8 mouse cellular contexts compared by ENCODE assay signal in genomic region chr11:120571754-120572416, GRCm38 (mm10). TPM values are rescaled to one million over a fixed set of nuclear protein-coding genes. Genes with fewer than 3 reads are reported as not detected.
DNase-seq lines count a peak whose midpoint lies in the region; ATAC-seq and TF ChIP-seq lines count a peak whose summit lies in the region.

No protein-coding gene starts in this region.

- H3K4me3 ChIP-seq in heart, embryonic 14.5 days (ENCODE audit: control insufficient read depth in 1 of 2, insufficient read depth in 1 of 2, low read depth in 1 of 2, low read length in 2 of 2), result peak overlapping the region; percentile 87
- H3K4me3 ChIP-seq in MEL (ENCODE audit: control insufficient read depth in 1 of 2, insufficient read depth in 1 of 2, low read depth in 2 of 2, low read length in 2 of 2), result peak overlapping the region; percentile 85 to 94
- H3K4me3 ChIP-seq in forebrain, postnatal 0 days (ENCODE audit: low read depth, low read length), result peak overlapping the region; percentile 71
- H3K4me3 ChIP-seq in liver, postnatal 0 days (ENCODE audit: low read depth, low read length), result peak overlapping the region; percentile 93

- no peak for ATAC-seq in heart, embryonic 14.5 days (ENCODE audit: insufficient number of reproducible peaks, insufficient read depth, low FRiP score, low read depth)
- no peak for ATAC-seq in forebrain, postnatal 0 days
- no peak for ATAC-seq in liver, postnatal 0 days
- ATAC-seq in megakaryocyte-erythroid progenitor cell, adult 5-6 weeks (replicated peaks; ENCODE audit: low FRiP score, low TSS enrichment, poor library complexity, severe bottlenecking), result no peak

- 5% methylated on average over 11 of the region's 11 CpGs for WGBS in heart, embryonic 14.5 days
- WGBS in forebrain, postnatal 0 days, result 13% methylated on average over 11 of the region's 11 CpGs
- WGBS in liver, postnatal 0 days (ENCODE audit: insufficient replicate concordance), result 6% methylated on average over 11 of the region's 11 CpGs

- intact Hi-C loops in heart, postnatal 14 days (cut with DNase I), result no loop called here

- no peak for TF ChIP-seq CTCF in MEL (IDR thresholded peaks at IDR 0.05 in 2 of 3, conservative IDR thresholded peaks at IDR 0.05 in 1 of 3; ENCODE audit: control insufficient read depth in 1 of 3, insufficient read depth in 1 of 3, low read depth in 2 of 3, low read length in 3 of 3, poor library complexity in 1 of 3, severe bottlenecking in 1 of 3)
- TF ChIP-seq CTCF in forebrain, postnatal 0 days (IDR thresholded peaks at IDR 0.05; ENCODE audit: low read depth), result no peak
- TF ChIP-seq CTCF in liver, postnatal 0 days (IDR thresholded peaks at IDR 0.05; ENCODE audit: low read depth), result no peak

- DNase-seq in heart, postnatal 14 days, result no peak
- peak; percentile 77 for DNase-seq in MEL (ENCODE audit: low read depth, low spot score)
- DNase-seq in forebrain, postnatal 0 days, result no peak
- no peak for DNase-seq in liver, postnatal 0 days
- no peak for DNase-seq in embryo, embryonic 10.5 days (ENCODE audit: low spot score)
- no peak for DNase-seq in embryo, embryonic 10 days (ENCODE audit: low spot score)

- H3K36me3 ChIP-seq in heart, embryonic 14.5 days (ENCODE audit: control insufficient read depth, insufficient read depth, low read length), result peaks cover 49% of the 10 kb centered on the region
- H3K36me3 ChIP-seq in MEL (ENCODE audit: control insufficient read depth in 1 of 2, insufficient read depth in 2 of 2, low read length in 2 of 2), result peaks cover 16 to 28% of the 10 kb centered on the region in 2 experiments
- H3K36me3 ChIP-seq in forebrain, postnatal 0 days (ENCODE audit: insufficient read depth), result peaks cover 39% of the 10 kb centered on the region
- peaks cover 34% of the 10 kb centered on the region for H3K36me3 ChIP-seq in liver, postnatal 0 days (replicated peaks; ENCODE audit: insufficient read depth, low read length)

- peak overlapping the region; percentile 76 to 99; a peak in 3 of 4 replicates for H3K27ac ChIP-seq in heart, embryonic 14.5 days (replicated peaks in 1 of 2; ENCODE audit: control insufficient read depth in 1 of 2, insufficient read depth in 1 of 2, low read depth in 2 of 2, low read length in 2 of 2)
- peak overlapping the region; percentile 70 for H3K27ac ChIP-seq in MEL (ENCODE audit: control insufficient read depth, low read depth, low read length)
- no peak overlapping the region for H3K27ac ChIP-seq in forebrain, postnatal 0 days (ENCODE audit: low read depth, low read length)
- H3K27ac ChIP-seq in liver, postnatal 0 days (ENCODE audit: low read depth), result peak overlapping the region; percentile 86

- H3K4me1 ChIP-seq in heart, embryonic 14.5 days (ENCODE audit: control insufficient read depth in 2 of 2, insufficient read depth in 2 of 2, low read length in 2 of 2), result peaks cover 9 to 24% of the 10 kb centered on the region in 2 experiments
- H3K4me1 ChIP-seq in MEL (ENCODE audit: control insufficient read depth in 1 of 2, insufficient read depth in 2 of 2, low read length in 2 of 2), result peaks cover 5 to 16% of the 10 kb centered on the region in 2 experiments
- 0 out of 2 replicates have a peak, but pooled peaks cover 7% of the 10 kb centered on the region for H3K4me1 ChIP-seq in forebrain, postnatal 0 days (ENCODE audit: insufficient read depth)
- H3K4me1 ChIP-seq in liver, postnatal 0 days (ENCODE audit: insufficient read depth), result peaks cover 26% of the 10 kb centered on the region

- no peak for TF ChIP-seq POLR2A in MEL (IDR thresholded peaks at IDR 0.05; ENCODE audit: control insufficient read depth in 1 of 2, insufficient read depth in 1 of 2, low read depth in 1 of 2, low read length in 2 of 2, poor library complexity in 1 of 2)

- peaks cover 44% of the 10 kb centered on the region for H3K79me2 ChIP-seq in MEL (ENCODE audit: control insufficient read depth, insufficient read depth, low read length, poor library complexity)

- no peaks in the 10 kb centered on the region for H3K27me3 ChIP-seq in heart, embryonic 14.5 days (ENCODE audit: control insufficient read depth, insufficient read depth, low read length)
- no peaks in the 10 kb centered on the region for H3K27me3 ChIP-seq in MEL (ENCODE audit: control insufficient read depth in 1 of 2, insufficient read depth in 2 of 2, low read length in 2 of 2)
- H3K27me3 ChIP-seq in forebrain, postnatal 0 days (ENCODE audit: insufficient read depth, low read length), result no peaks in the 10 kb centered on the region
- H3K27me3 ChIP-seq in liver, postnatal 0 days (ENCODE audit: insufficient read depth, low read length), result no peaks in the 10 kb centered on the region

- no peaks in the 10 kb centered on the region for H3K9me3 ChIP-seq in heart, embryonic 14.5 days (ENCODE audit: control insufficient read depth, low read length)
- no peaks in the 10 kb centered on the region for H3K9me3 ChIP-seq in MEL (replicated peaks; ENCODE audit: insufficient read depth, low read length)
- H3K9me3 ChIP-seq in forebrain, postnatal 0 days (ENCODE audit: low read length), result no peaks in the 10 kb centered on the region
- H3K9me3 ChIP-seq in liver, postnatal 0 days (ENCODE audit: low read length), result no peaks in the 10 kb centered on the region

- no peak for TF ChIP-seq RAD21 in MEL (IDR thresholded peaks at IDR 0.05; ENCODE audit: low read depth, low read length)

- peak overlapping the region; percentile 91 for H3K4me2 ChIP-seq in heart, embryonic 14.5 days (ENCODE audit: low read length)
- H3K4me2 ChIP-seq in forebrain, postnatal 0 days (ENCODE audit: low read depth), result peak overlapping the region; percentile 59
- H3K4me2 ChIP-seq in liver, postnatal 0 days (ENCODE audit: low read depth, low read length), result peak overlapping the region; percentile 90

- TF ChIP-seq EP300 in MEL (IDR thresholded peaks at IDR 0.05; ENCODE audit: low read depth in 1 of 2, low read length in 2 of 2), result no peak; a peak in 1 of 4 replicates
- TF ChIP-seq EP300 in liver, postnatal 0 days (IDR thresholded peaks at IDR 0.05; ENCODE audit: low read depth), result no peak

- peak overlapping the region; percentile 94 for H3K9ac ChIP-seq in heart, embryonic 14.5 days (ENCODE audit: low read length)
- H3K9ac ChIP-seq in MEL (ENCODE audit: control insufficient read depth, low read depth, low read length, poor library complexity, severe bottlenecking), result peak overlapping the region; percentile 81
- H3K9ac ChIP-seq in forebrain, postnatal 0 days, result peak overlapping the region; percentile 72
- peak overlapping the region; percentile 93 for H3K9ac ChIP-seq in liver, postnatal 0 days (replicated peaks)

RNA-seq across cellular contexts. Expression of gene P4hb, which starts 1.2 kb away (rescaled TPM):
- 431 and 451 TPM in 2 replicates for polyA plus RNA-seq in heart, embryonic 14.5 days (2014; fragmentation: Nextera tagmentation; extraction: Ambion mirVana)
- 100 to 1,000 TPM; 238 to 247 TPM for total RNA-seq in heart, postnatal 14 days (2021)
- total RNA-seq in MEL (2012; rRNA removed), result 625 and 639 TPM in 2 replicates
- polyA plus RNA-seq in MEL (2012; ENCODE audit: insufficient read depth in 1 of 2, insufficient read length in 2 of 2, low read depth in 1 of 2, low replicate concordance in 2 of 2, missing spikeins in 1 of 2), result 1,000 to 10,000 TPM in 1 of 2 experiments, 100 to 1,000 TPM in 1; 563 to 1,152 TPM
- total RNA-seq in forebrain, postnatal 0 days (2014; rRNA removed), result 162 and 174 TPM in 2 replicates
- 208 and 218 TPM in 2 replicates for polyA plus RNA-seq in forebrain, postnatal 0 days (2015; fragmentation: Nextera tagmentation; extraction: Ambion mirVana)
- 683 and 697 TPM in 2 replicates for polyA plus RNA-seq in liver, postnatal 0 days (2015; fragmentation: Nextera tagmentation; extraction: Ambion mirVana)
- total RNA-seq in megakaryocyte-erythroid progenitor cell, adult 5-6 weeks (2014; fragmentation: Nextera tagmentation), result 236 and 270 TPM in 2 replicates
- 334 and 373 TPM in 2 replicates for total RNA-seq in megakaryocyte-erythroid progenitor cell, adult 5-6 weeks (2017)

RNA-seq across cellular contexts. Expression of gene Arhgdia, which starts 9.5 kb away (rescaled TPM):
- 360 and 367 TPM in 2 replicates for polyA plus RNA-seq in heart, embryonic 14.5 days (2014; fragmentation: Nextera tagmentation; extraction: Ambion mirVana)
- total RNA-seq in heart, postnatal 14 days (2021), result 100 to 1,000 TPM; 164 to 180 TPM
- total RNA-seq in MEL (2012; rRNA removed), result 364 and 367 TPM in 2 replicates
- 100 to 1,000 TPM; 601 to 821 TPM for polyA plus RNA-seq in MEL (2012; ENCODE audit: insufficient read depth in 1 of 2, insufficient read length in 2 of 2, low read depth in 1 of 2, low replicate concordance in 2 of 2, missing spikeins in 1 of 2)
- total RNA-seq in forebrain, postnatal 0 days (2014; rRNA removed), result 214 and 237 TPM in 2 replicates
- 416 and 435 TPM in 2 replicates for polyA plus RNA-seq in forebrain, postnatal 0 days (2015; fragmentation: Nextera tagmentation; extraction: Ambion mirVana)
- 148 and 156 TPM in 2 replicates for polyA plus RNA-seq in liver, postnatal 0 days (2015; fragmentation: Nextera tagmentation; extraction: Ambion mirVana)
- 248 and 334 TPM in 2 replicates for total RNA-seq in megakaryocyte-erythroid progenitor cell, adult 5-6 weeks (2014; fragmentation: Nextera tagmentation)
- total RNA-seq in megakaryocyte-erythroid progenitor cell, adult 5-6 weeks (2017), result 96.3 and 154 TPM in 2 replicates

RNA-seq across cellular contexts. Expression of gene Ppp1r27, which starts 21.0 kb away (rescaled TPM):
- polyA plus RNA-seq in heart, embryonic 14.5 days (2014; fragmentation: Nextera tagmentation; extraction: Ambion mirVana), result not detected in 2 replicates
- total RNA-seq in heart, postnatal 14 days (2021), result under 1 TPM in 1 of 2 experiments, not detected in 1; 0.39 TPM
- total RNA-seq in MEL (2012; rRNA removed), result not detected in 2 replicates
- polyA plus RNA-seq in MEL (2012; ENCODE audit: insufficient read depth in 1 of 2, insufficient read length in 2 of 2, low read depth in 1 of 2, low replicate concordance in 2 of 2, missing spikeins in 1 of 2), result not detected
- not detected in 2 replicates for total RNA-seq in forebrain, postnatal 0 days (2014; rRNA removed)
- not detected in 2 replicates for polyA plus RNA-seq in forebrain, postnatal 0 days (2015; fragmentation: Nextera tagmentation; extraction: Ambion mirVana)
- polyA plus RNA-seq in liver, postnatal 0 days (2015; fragmentation: Nextera tagmentation; extraction: Ambion mirVana), result 0.19 and 1.5 TPM in 2 replicates
- total RNA-seq in megakaryocyte-erythroid progenitor cell, adult 5-6 weeks (2014; fragmentation: Nextera tagmentation), result not detected in 2 replicates
- not detected in 2 replicates for total RNA-seq in megakaryocyte-erythroid progenitor cell, adult 5-6 weeks (2017)

RNA-seq across cellular contexts. Expression of gene Mcrip1, which starts 22.4 kb away (rescaled TPM):
- 153 and 158 TPM in 2 replicates for polyA plus RNA-seq in heart, embryonic 14.5 days (2014; fragmentation: Nextera tagmentation; extraction: Ambion mirVana)
- 10 to 100 TPM; 53.5 to 58.1 TPM for total RNA-seq in heart, postnatal 14 days (2021)
- total RNA-seq in MEL (2012; rRNA removed), result 27.2 and 36.6 TPM in 2 replicates
- 10 to 100 TPM in 1 of 2 experiments, not detected in 1; 83.5 TPM for polyA plus RNA-seq in MEL (2012; ENCODE audit: insufficient read depth in 1 of 2, insufficient read length in 2 of 2, low read depth in 1 of 2, low replicate concordance in 2 of 2, missing spikeins in 1 of 2)
- total RNA-seq in forebrain, postnatal 0 days (2014; rRNA removed), result 103 and 105 TPM in 2 replicates
- 261 and 275 TPM in 2 replicates for polyA plus RNA-seq in forebrain, postnatal 0 days (2015; fragmentation: Nextera tagmentation; extraction: Ambion mirVana)
- 59.2 and 61.0 TPM in 2 replicates for polyA plus RNA-seq in liver, postnatal 0 days (2015; fragmentation: Nextera tagmentation; extraction: Ambion mirVana)
- total RNA-seq in megakaryocyte-erythroid progenitor cell, adult 5-6 weeks (2014; fragmentation: Nextera tagmentation), result 60.4 and 62.7 TPM in 2 replicates
- total RNA-seq in megakaryocyte-erythroid progenitor cell, adult 5-6 weeks (2017), result 18.5 and 18.8 TPM in 2 replicates

RNA-seq across cellular contexts. Expression of gene Alyref, which starts 26.3 kb away (rescaled TPM):
- 251 and 254 TPM in 2 replicates for polyA plus RNA-seq in heart, embryonic 14.5 days (2014; fragmentation: Nextera tagmentation; extraction: Ambion mirVana)
- 10 to 100 TPM; 57.8 to 59.9 TPM for total RNA-seq in heart, postnatal 14 days (2021)
- total RNA-seq in MEL (2012; rRNA removed), result 1,072 and 1,078 TPM in 2 replicates
- polyA plus RNA-seq in MEL (2012; ENCODE audit: insufficient read depth in 1 of 2, insufficient read length in 2 of 2, low read depth in 1 of 2, low replicate concordance in 2 of 2, missing spikeins in 1 of 2), result 100 to 1,000 TPM in 1 of 2 experiments, not detected in 1; 600 TPM
- total RNA-seq in forebrain, postnatal 0 days (2014; rRNA removed), result 99.8 and 111 TPM in 2 replicates
- polyA plus RNA-seq in forebrain, postnatal 0 days (2015; fragmentation: Nextera tagmentation; extraction: Ambion mirVana), result 207 and 238 TPM in 2 replicates
- 162 and 168 TPM in 2 replicates for polyA plus RNA-seq in liver, postnatal 0 days (2015; fragmentation: Nextera tagmentation; extraction: Ambion mirVana)
- total RNA-seq in megakaryocyte-erythroid progenitor cell, adult 5-6 weeks (2014; fragmentation: Nextera tagmentation), result 157 and 232 TPM in 2 replicates
- 208 and 278 TPM in 2 replicates for total RNA-seq in megakaryocyte-erythroid progenitor cell, adult 5-6 weeks (2017)
